Mouse (Mus musculus): Measurements from ENCODE around the gene Oxct2a. TPM values are rescaled to one million over a fixed set of nuclear protein-coding genes. Genes with fewer than 3 reads are reported as not detected.
"Not testable (repeated sequence)": the region's sequence is repeated elsewhere in the genome, so short reads cannot be mapped to it uniquely, and the experiment has no call there.

Gene Oxct2a
- polyA plus RNA-seq, 1 experiment: not detected

DNA sequence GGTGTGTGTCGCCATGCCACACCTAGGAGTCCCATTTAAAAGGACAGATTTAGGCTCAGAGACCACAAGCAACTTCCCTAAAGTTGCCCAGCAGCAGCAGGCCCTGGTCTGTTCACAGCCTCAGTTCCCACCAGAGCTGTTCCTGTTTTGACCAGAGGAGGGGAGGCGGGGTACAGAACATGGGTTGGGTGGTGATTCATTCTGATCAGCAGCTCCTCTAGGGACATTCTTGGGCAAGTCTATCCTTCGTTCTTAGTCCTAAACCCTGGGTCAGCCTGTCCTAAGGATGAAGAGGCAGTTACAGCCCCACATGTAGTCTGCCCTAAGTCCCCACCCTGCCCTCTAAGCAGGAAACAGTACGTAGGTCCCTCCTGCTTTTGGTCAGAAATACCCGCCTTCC, 16.8 kb upstream of the Oxct2a start:
- TF ChIP-seq CTCF (IDR thresholded peaks at IDR 0.05; ENCODE audit: insufficient read depth, low read length) (no peak), POLR2A (IDR thresholded peaks at IDR 0.05; ENCODE audit: borderline replicate concordance, extremely low read depth, low read depth, low read length) (no peak)
- no peak overlapping the region for H3K4me3 ChIP-seq (replicated peaks; ENCODE audit: extremely low read depth, low read depth, low read length)
- DNase-seq: no peak
- H3K4me1 ChIP-seq (ENCODE audit: control insufficient read depth, insufficient read depth, low read length): peaks cover 2% of the 10 kb centered on the region; the same call in 1 of the 2 replicates
- 69% methylated on average over 5 of the region's 5 CpGs for whole genome bisulfite sequencing

DNA sequence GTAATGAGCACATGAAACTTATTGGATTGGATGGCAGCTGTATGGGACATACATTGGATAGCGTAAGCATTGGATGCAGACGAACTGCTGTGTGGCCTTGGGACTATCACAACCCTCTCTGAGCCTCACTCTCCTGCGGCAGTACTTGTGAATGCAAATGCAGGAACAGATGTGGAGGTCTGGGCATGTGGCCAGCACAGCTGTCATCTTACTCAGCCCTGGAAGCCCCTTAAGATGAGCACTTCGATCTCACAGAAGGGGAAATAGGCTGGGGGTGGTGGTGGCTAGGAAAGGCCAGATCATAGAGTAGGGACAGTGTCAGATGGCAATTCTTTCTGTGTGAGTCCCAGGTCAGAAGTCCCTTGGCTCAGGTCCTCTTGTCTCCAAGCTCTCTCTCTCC, 14.3 kb upstream of the Oxct2a start:
- no peak overlapping the region for H3K4me3 ChIP-seq (replicated peaks; ENCODE audit: extremely low read depth, low read depth, low read length)
- DNase-seq: no peak
- TF ChIP-seq POLR2A (IDR thresholded peaks at IDR 0.05; ENCODE audit: borderline replicate concordance, extremely low read depth, low read depth, low read length): no peak
- no peak for TF ChIP-seq CTCF (IDR thresholded peaks at IDR 0.05; ENCODE audit: insufficient read depth, low read length)
- WGBS: 59% methylated on average over 4 of the region's 4 CpGs
- no peaks in the 10 kb centered on the region for H3K4me1 ChIP-seq (ENCODE audit: control insufficient read depth, insufficient read depth, low read length)

DNA sequence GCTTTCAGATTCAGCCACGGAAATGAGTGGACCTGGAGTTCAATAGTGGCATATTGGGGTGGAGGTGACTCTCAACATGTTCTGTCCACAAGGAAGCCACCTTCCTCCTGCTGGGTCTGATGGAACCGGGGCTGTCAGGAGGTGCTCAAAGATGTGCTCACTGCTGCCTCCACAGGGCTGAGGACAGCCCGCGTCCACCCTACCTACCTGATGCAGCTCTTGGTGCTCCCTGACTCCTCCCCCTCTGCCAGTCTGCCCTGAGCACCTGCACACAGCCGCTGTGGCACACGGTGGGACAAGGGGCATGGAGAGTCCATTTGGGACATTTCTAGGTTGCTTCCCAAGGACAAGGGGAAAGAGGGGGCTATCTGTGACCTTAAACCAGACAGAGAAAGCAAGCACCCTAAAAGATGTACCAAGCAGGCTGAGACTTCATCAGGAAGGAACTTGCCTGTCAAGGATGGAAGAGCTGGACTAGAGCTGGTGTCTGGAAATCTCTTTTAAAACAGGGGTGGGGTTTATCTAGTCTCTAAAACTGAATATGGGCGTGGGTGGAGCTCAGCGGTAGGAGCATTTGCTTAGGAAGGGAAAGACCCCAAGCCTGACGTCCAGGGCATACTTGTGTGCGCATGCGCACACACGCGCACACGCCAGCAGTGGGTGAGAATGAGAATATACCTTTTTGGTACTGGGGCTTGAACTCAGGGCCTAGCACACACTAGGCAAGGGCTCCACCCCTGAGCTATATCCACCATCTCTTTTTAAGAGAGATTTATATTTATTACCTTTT, 12.6 kb upstream of the Oxct2a start:
- Histone ChIP-seq H3K4me1 (ENCODE audit: control insufficient read depth, insufficient read depth, low read length) (no peaks in the 10 kb centered on the region), H3K4me3 (replicated peaks; ENCODE audit: extremely low read depth, low read depth, low read length) (no peak overlapping the region)
- WGBS: 61% methylated on average over 14 of the region's 14 CpGs
- no peak for TF ChIP-seq CTCF (IDR thresholded peaks at IDR 0.05; ENCODE audit: insufficient read depth, low read length)
- no peak for TF ChIP-seq POLR2A (IDR thresholded peaks at IDR 0.05; ENCODE audit: borderline replicate concordance, extremely low read depth, low read depth, low read length)
- no peak for DNase-seq

DNA sequence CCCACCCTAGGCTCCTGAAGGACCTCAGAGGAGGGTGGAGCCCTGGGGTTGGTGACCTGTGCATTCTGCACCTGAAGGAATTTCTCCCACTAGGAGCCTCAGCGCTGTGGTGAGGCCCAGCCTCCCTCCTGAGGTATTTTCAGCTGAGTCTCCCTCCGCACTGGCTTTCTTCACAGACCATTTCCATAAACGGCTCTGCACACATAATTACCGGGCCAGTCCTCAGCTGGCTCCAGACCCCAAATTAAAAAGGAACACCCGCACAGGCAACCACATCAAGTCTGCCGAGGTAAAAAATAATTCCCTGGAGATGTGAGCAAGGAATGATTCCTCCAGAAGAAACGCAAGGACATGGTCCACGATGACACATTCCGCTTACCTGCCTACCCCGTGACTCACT, 11.8 kb upstream of the Oxct2a start:
- WGBS: 81% methylated on average over 10 of the region's 10 CpGs
- not testable (repeated sequence) for DNase-seq; H3K4me3 ChIP-seq (replicated peaks; ENCODE audit: extremely low read depth, low read depth, low read length); H3K4me1 ChIP-seq (ENCODE audit: control insufficient read depth, insufficient read depth, low read length)

DNA sequence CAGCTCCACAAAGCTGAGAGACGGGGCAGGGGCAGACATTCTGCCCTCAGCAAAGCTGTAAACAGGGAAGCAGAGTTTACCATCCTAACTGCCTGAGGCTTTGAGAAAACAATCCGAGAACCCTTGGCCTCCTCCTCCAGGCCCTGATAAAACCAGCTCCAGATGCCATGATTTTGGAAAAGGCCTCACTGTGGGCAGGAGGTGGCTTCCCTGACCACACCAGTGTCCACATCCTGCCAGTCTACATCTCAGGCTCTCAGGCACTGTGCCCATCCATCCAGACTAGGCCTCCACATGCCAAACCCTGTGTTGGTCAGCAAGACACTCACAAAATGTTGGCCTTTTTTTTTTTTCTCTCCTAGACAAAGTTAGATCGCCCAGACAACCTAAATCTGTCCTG, 10.7 kb upstream of the Oxct2a start:
- no peak for TF ChIP-seq CTCF (IDR thresholded peaks at IDR 0.05; ENCODE audit: insufficient read depth, low read length)
- no peak for TF ChIP-seq POLR2A (IDR thresholded peaks at IDR 0.05; ENCODE audit: borderline replicate concordance, extremely low read depth, low read depth, low read length)
- Histone ChIP-seq H3K4me1 (ENCODE audit: control insufficient read depth, insufficient read depth, low read length) (no peaks in the 10 kb centered on the region), H3K4me3 (replicated peaks; ENCODE audit: extremely low read depth, low read depth, low read length) (no peak overlapping the region)
- WGBS: 71% methylated on average over 3 of the region's 3 CpGs
- no peak for DNase-seq

DNA sequence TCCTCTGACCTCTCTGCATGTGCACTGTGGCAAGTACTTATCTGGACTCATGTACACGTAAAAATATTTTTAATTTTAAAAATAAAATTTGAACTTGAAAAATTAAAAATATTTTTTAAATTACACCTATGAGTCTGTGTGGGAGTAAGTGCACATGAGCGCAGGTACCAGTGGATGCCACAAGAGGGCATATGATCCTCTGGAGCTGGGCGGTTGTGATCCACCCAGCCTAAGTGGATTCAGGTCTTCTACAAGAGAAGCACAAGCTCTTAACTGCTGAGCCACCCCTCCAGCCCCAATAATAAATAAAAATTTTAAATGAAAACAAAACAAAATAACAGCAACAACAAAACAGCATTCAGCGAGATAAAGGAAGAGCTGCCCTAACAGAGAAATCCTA, 9.7 kb upstream of the Oxct2a start:
- Histone ChIP-seq H3K4me3 (replicated peaks; ENCODE audit: extremely low read depth, low read depth, low read length) (no peak overlapping the region), H3K4me1 (ENCODE audit: control insufficient read depth, insufficient read depth, low read length) (no peaks in the 10 kb centered on the region)
- TF ChIP-seq CTCF (IDR thresholded peaks at IDR 0.05; ENCODE audit: insufficient read depth, low read length): no peak
- no peak for TF ChIP-seq POLR2A (IDR thresholded peaks at IDR 0.05; ENCODE audit: borderline replicate concordance, extremely low read depth, low read depth, low read length)
- no peak for DNase-seq
- WGBS: 94% methylated on average over 4 of the region's 4 CpGs

DNA sequence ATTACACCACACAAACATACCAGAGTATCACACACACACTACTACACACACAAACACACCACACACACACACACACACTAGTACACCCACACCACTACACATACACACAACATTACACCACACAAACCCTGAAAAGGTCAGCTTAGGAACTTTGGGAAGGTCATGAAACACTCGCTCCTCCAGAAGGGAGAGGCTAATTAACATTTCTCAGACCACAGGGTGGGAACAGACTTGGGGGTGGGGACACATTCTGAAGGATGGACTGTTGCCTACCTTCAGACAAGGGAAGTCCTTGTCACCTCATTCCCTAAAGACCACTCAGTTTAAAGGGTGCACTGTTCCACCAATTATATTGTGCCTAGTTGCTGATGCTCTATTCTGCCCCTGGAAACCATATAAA, 8.5 kb upstream of the Oxct2a start:
- WGBS: 76% methylated on average over 1 of the region's 1 CpGs
- H3K4me1 ChIP-seq (ENCODE audit: control insufficient read depth, insufficient read depth, low read length); H3K4me3 ChIP-seq (replicated peaks; ENCODE audit: extremely low read depth, low read depth, low read length); DNase-seq: not testable (repeated sequence)

DNA sequence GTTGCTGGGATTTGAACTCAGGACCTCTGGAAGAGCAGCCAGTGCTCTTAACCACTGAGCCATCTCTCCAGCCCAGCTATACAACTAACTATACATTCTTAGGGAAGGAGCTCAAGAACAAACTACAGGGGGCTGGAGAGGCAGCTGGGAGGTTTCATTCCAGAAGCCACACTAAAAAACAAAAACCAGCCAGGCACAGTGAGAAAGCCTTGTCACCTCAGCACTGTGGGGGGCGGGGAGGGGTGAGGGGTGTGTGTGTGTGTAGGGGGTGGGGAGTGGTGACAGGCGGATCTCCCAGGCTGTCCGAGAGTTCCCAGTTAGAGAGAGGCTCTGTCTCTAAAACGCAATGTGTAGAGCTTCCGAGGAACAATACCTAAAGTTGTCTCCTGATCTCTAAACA, 7.9 kb upstream of the Oxct2a start:
- Histone ChIP-seq H3K4me3 (replicated peaks; ENCODE audit: extremely low read depth, low read depth, low read length) (no peak overlapping the region), H3K4me1 (ENCODE audit: control insufficient read depth, insufficient read depth, low read length) (no peaks in the 10 kb centered on the region)
- TF ChIP-seq POLR2A (IDR thresholded peaks at IDR 0.05; ENCODE audit: borderline replicate concordance, extremely low read depth, low read depth, low read length): no peak
- TF ChIP-seq CTCF (IDR thresholded peaks at IDR 0.05; ENCODE audit: insufficient read depth, low read length): no peak
- DNase-seq: no peak
- WGBS: 63% methylated on average over 5 of the region's 5 CpGs

DNA sequence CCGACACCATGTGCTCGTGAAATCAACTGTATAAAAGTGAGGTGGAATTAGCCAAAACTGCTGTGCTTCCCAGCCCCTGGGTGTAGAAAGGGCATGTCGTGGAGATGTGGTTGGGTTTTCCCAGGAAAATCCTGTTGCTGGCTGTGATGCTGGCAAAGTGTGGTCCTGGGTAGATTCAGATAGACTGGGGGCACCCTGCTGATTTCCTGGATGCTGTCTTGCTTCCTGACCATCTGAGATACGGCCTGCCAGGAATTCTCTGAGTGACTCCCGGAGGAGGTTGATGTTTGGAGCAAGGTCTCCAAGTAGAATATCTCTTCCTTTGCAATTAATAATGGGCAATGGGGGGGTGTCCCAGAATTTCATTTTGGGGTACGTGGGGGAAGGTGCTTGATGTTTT, 5.5 kb upstream of the Oxct2a start:
- no peaks in the 10 kb centered on the region for H3K4me1 ChIP-seq (ENCODE audit: control insufficient read depth, insufficient read depth, low read length)
- no peak overlapping the region for H3K4me3 ChIP-seq (replicated peaks; ENCODE audit: extremely low read depth, low read depth, low read length)
- TF ChIP-seq POLR2A (IDR thresholded peaks at IDR 0.05; ENCODE audit: borderline replicate concordance, extremely low read depth, low read depth, low read length): no peak
- TF ChIP-seq CTCF (IDR thresholded peaks at IDR 0.05; ENCODE audit: insufficient read depth, low read length): no peak
- DNase-seq: no peak
- 58% methylated on average over 6 of the region's 6 CpGs for WGBS

DNA sequence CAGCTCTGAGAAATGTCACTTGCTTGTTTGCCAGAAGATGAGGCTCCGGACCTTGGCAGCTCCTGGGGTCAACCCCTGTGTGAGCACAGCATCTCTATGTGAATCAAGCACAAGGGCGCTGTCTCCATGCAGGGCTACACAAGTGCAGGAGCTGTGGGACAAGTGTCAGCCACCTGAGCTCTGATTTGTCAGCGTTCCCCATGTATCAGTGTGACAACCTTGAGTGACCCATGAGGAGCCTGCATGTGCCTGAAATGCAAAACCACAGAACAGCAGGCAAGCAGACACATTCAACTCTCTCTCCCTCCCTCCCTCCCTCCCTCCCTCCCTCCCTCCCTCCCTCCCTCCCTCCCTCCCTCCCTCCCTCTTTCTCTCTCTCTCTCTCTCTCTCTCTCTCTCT, 4.2 kb upstream of the Oxct2a start:
- DNase-seq: no peak
- Histone ChIP-seq H3K4me3 (replicated peaks; ENCODE audit: extremely low read depth, low read depth, low read length) (no peak overlapping the region), H3K4me1 (ENCODE audit: control insufficient read depth, insufficient read depth, low read length) (no peaks in the 10 kb centered on the region)
- TF ChIP-seq CTCF (IDR thresholded peaks at IDR 0.05; ENCODE audit: insufficient read depth, low read length) (no peak), POLR2A (IDR thresholded peaks at IDR 0.05; ENCODE audit: borderline replicate concordance, extremely low read depth, low read depth, low read length) (no peak)
- WGBS: 38% methylated on average over 3 of the region's 3 CpGs

Measured in lung, adult 2 months (tissue).